Mouse (Mus musculus) frontal cortex, postnatal 25 days (tissue): Measurements from ENCODE around the gene Clpb.
A peak's percentile ranks its signal among the peaks of the same experiment; 100 is the strongest.
"Not testable (repeated sequence)": the region's sequence is repeated elsewhere in the genome, so short reads cannot be mapped to it uniquely, and the experiment has no call there.

Experiments
- DNase-seq, 2 experiments: peaks; one replicate each; pipeline ENCODE4 v3.0.0; 2022; ENCODE audit warnings: low spot score in 2 of 2

The Clpb gene

DNA sequence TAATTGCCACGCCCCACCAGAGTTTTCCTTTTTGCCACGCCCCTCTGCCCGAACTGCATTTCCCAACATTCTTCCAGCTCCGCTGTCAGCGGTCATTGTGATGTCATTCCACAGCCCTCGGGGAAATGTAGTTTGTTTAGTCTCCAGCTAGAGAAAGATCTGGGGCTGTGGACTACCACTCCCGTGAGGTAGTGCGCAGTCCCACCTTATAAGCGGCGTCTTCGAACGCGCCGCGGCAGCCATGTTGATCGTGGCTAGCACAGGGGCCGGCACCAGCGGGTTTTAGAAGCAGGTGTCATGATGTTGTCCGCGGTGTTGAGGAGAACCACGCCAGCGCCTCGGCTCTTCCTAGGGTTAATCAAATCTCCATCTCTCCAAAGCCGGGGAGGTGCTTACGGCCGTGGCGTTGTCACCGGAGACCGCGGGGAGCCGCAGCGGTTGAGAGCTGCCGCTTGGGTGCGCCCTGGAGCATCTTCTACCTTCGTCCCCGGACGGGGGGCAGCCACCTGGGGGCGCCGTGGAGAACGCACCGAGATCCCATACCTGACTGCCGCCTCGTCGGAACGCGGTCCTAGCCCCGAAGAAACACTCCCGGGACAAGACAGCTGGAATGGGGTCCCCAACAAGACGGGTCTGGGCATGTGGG, at the start of gene Clpb:
TSS of gene Clpb (plus strand) at position 120 of the 646 bp plus-strand sequence.
- peak; percentile 75 to 88 for DNase-seq

GRCm38 (mm10) chr7:101615406-101615805, 48.0 kb upstream of the Clpb start:
- no peak for DNase-seq

- no peak for DNase-seq
Measured at GRCm38 (mm10) chr7:101616136-101616835, 47.1 kb upstream of the Clpb start.

- DNase-seq, result peak; percentile 23 to 59
Measured at GRCm38 (mm10) chr7:101617438-101618165, 45.8 kb upstream of the Clpb start.

DNA sequence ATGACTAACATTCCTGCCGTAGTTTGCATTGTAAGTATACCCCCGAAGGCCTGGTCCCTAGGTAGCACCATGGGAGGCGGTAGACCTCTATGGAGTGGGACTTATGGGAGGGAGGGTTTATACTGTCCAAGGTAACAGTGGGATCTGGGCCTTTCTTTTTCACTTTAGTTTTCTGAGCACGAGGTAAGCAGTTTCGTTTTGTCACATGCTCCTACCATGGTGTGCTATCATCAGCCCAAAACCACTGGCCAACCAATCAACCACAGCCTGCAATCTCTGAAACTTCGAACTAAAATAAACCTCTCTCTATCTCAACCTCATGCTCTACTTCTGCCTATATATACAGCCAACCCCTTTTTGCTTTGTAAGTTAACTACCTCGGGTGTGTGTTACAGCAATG, 45.2 kb upstream of the Clpb start:
- no peak for DNase-seq

DNA sequence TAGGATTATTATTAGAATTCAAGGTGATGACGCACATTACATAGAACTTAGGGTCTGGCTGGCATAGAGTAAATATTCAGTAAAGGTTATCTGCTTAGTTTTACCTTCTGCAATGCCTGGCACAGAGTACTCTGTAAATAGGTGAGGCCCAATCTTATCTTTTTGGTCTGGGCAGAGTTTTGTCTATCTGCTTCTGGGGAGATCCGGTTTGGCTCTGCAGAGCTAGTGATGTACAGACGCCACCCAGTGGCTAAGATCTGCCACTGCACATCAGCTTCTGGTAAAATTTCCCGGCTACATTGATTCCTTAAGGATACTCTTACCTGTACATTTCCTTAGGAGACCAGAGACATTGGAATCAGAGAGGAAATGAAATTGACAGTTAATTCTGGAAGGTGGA, 43.1 kb upstream of the Clpb start:
- peak; percentile 48 to 59 for DNase-seq

- DNase-seq, result not testable (repeated sequence)
Measured at GRCm38 (mm10) chr7:101621861-101622260, 41.6 kb upstream of the Clpb start.

DNA sequence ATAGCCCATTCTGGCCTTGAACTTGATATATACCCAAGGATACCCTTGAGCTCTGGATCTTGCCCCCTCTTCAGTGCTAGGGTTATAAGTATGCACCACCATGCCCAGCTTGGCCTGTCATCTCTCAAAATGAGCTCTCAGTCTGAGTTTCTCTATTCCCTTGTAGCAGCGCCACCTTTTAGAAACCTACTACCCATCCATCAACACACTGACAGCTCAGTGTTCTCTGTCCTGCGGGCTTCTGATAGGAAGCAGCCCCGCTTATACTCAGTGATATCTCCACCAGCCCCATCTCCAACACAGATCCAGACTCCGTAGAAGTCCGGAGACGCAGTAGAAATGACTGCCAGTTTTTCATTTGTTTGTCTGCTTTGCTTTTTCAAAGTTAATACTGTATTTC, 39.1 kb upstream of the Clpb start:
- no peak for DNase-seq

DNA sequence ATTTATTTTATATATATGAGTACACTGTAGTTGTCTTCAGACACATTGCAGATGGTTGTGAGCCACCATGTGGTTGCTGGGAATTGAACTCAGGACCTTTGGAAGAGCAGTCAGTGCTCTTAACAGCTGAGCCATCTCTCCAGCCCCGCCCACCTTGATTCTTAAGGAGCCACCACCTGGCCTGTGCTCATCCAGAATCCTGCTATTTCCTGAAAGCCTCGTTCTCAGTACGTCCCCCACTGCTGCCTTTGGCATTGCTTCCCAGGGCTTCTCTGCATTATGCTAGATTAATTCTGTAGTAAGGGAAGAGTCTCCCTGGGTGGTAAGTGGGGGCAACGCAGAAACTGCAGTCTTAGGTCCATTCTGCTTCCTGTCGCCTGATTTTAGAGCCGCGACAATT, 36.3 kb upstream of the Clpb start:
- not testable (repeated sequence) for DNase-seq

GRCm38 (mm10) chr7:101628481-101628880, 35.0 kb upstream of the Clpb start:
- DNase-seq, result no peak

- no peak for DNase-seq
Measured at GRCm38 (mm10) chr7:101633629-101634177, 29.7 kb upstream of the Clpb start.

- DNase-seq, result no peak
Measured at GRCm38 (mm10) chr7:101634513-101634912, 28.9 kb upstream of the Clpb start.

- DNase-seq, result no peak
Measured at GRCm38 (mm10) chr7:101636056-101636455, 27.4 kb upstream of the Clpb start.

- DNase-seq, result no peak
Measured at GRCm38 (mm10) chr7:101643879-101644278, 19.6 kb upstream of the Clpb start.

GRCm38 (mm10) chr7:101649729-101650128, 13.7 kb upstream of the Clpb start:
- DNase-seq, result no peak

GRCm38 (mm10) chr7:101650565-101650964, 12.9 kb upstream of the Clpb start:
- DNase-seq, result no peak

- DNase-seq, result peak in 1 of 2 experiments; percentile 32
Measured at GRCm38 (mm10) chr7:101653681-101654209, 9.7 kb upstream of the Clpb start.

DNA sequence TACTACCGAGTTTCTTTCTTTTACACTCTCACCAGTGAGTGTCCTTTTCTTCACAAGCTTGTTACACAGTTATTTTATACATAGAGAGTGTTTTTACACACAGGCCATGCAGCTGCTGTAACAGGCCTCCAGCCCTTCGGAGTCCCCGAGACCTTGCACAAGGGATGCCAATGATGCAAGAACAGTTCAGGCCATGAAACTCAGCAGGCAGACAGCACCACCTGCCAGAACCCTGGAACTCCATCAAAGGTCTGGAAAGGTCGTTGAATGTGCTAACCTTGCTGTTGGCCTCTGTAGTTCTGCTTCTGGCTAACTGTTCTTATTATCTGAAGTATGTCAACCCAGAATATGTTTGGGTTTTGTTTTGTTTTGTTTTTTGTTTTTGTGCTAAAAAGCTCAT, 8.5 kb upstream of the Clpb start:
- no peak for DNase-seq

GRCm38 (mm10) chr7:101662006-101662405, 1.4 kb upstream of the Clpb start:
- no peak for DNase-seq

GRCm38 (mm10) chr7:101666581-101666980, 3.1 kb downstream of the Clpb start:
- DNase-seq, result peak in 1 of 2 experiments; percentile 29

GRCm38 (mm10) chr7:101671601-101672280, 8.3 kb downstream of the Clpb start:
- DNase-seq, result no peak

- no peak for DNase-seq
Measured at GRCm38 (mm10) chr7:101673497-101673896, 10.1 kb downstream of the Clpb start.
